Mouse (Mus musculus) thymus, adult 18-20 months (tissue): ENCODE results near the gene Ehbp1.

Experiments used
- DNase-seq, 2 experiments: peaks; one replicate each; pipeline ENCODE4 v3.0.0; 2022; ENCODE audit warnings: mixed read lengths in 2 of 2

Gene Ehbp1

GRCm38 (mm10) chr11:22342242-22343207 lies at the start of gene Ehbp1:
Ehbp1 (minus strand) TSS chr11:22342292.
- DNase-seq, result no peak

- DNase-seq, result no peak
Observed at GRCm38 (mm10) chr11:22387472-22388098, 45.5 kb upstream of the Ehbp1 start.

- DNase-seq, result no peak
Observed at GRCm38 (mm10) chr11:22383532-22383931, 41.4 kb upstream of the Ehbp1 start.

- no peak for DNase-seq
Observed at GRCm38 (mm10) chr11:22374811-22375210, 32.7 kb upstream of the Ehbp1 start.

- DNase-seq, result no peak
Observed at GRCm38 (mm10) chr11:22373290-22373674, 31.2 kb upstream of the Ehbp1 start.

- DNase-seq, result no peak
Observed at GRCm38 (mm10) chr11:22372609-22373289, 30.7 kb upstream of the Ehbp1 start.

- no peak for DNase-seq
Observed at GRCm38 (mm10) chr11:22369841-22370240, 27.7 kb upstream of the Ehbp1 start.

- DNase-seq, result no peak
Observed at GRCm38 (mm10) chr11:22368621-22369020, 26.5 kb upstream of the Ehbp1 start.

- DNase-seq, result no peak
Observed at GRCm38 (mm10) chr11:22366486-22366885, 24.4 kb upstream of the Ehbp1 start.

- no peak for DNase-seq
Observed at GRCm38 (mm10) chr11:22353962-22354621, 12.0 kb upstream of the Ehbp1 start.

- no peak for DNase-seq
Observed at GRCm38 (mm10) chr11:22349945-22350344, 7.9 kb upstream of the Ehbp1 start.

- no peak for DNase-seq
Observed at GRCm38 (mm10) chr11:22348536-22348910, 6.4 kb upstream of the Ehbp1 start.

- no peak for DNase-seq
Observed at GRCm38 (mm10) chr11:22347651-22348535, 5.8 kb upstream of the Ehbp1 start.

GRCm38 (mm10) chr11:22327302-22327910 lies 14.7 kb downstream of the Ehbp1 start:
- no peak for DNase-seq

GRCm38 (mm10) chr11:22317824-22318411 lies 24.2 kb downstream of the Ehbp1 start:
- no peak for DNase-seq

- DNase-seq, result no peak
Observed at GRCm38 (mm10) chr11:22315801-22316200, 26.3 kb downstream of the Ehbp1 start.

- no peak for DNase-seq
Observed at GRCm38 (mm10) chr11:22301164-22301563, 40.9 kb downstream of the Ehbp1 start.

GRCm38 (mm10) chr11:22289164-22289563 lies 52.9 kb downstream of the Ehbp1 start:
- no peak for DNase-seq

- no peak for DNase-seq
Observed at GRCm38 (mm10) chr11:22287513-22287900, 54.6 kb downstream of the Ehbp1 start.

GRCm38 (mm10) chr11:22286885-22287512 lies 55.1 kb downstream of the Ehbp1 start:
- DNase-seq, result peak; percentile 86 to 94
